Mouse (Mus musculus): Measurements from ENCODE around the gene Cyp2t4.

DNA sequence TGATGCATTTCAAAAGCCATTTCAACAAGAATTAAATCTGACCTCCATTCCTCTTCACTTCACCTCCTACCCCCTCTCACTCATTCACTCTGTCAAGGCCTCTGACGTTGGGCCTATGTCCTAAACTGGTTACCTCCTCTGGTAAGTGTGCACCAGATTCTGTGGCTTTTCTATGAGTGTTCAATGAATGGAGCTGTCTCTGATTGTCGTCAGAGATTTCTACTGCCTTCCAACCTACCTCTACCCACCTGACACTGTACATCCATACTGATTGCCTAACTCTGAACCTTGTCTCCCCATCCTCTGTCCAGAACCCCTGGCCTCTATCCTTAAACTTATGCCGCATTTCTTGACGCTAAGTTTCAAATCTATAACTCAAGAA, 24.4 kb downstream of the Cyp2t4 start:
- TF ChIP-seq CTCF (IDR thresholded peaks at IDR 0.05; ENCODE audit: low read depth) (no peak), EP300 (IDR thresholded peaks at IDR 0.05; ENCODE audit: low read depth) (no peak)

Data from heart, postnatal 0 days (tissue).